8 mouse cellular contexts compared by ENCODE assay signal in genomic region chr4:10874718-10875121, GRCm38 (mm10). TPM values are rescaled to one million over a fixed set of nuclear protein-coding genes. Genes with fewer than 3 reads are reported as not detected.
DNase-seq lines count a peak whose midpoint lies in the region; ATAC-seq and TF ChIP-seq lines count a peak whose summit lies in the region.

No protein-coding gene starts in this region.

- DNase-seq in left cerebral cortex, adult 18-20 months (ENCODE audit: low spot score in 2 of 2) = peak; percentile 31 to 38
- DNase-seq in left cerebral cortex, adult 11 months (ENCODE audit: low spot score) = no peak
- DNase-seq in c-Kit-positive CD71-negative TER-119-negative erythroid progenitor cells, embryonic 14.5 days (ENCODE audit: low read depth) = peak; percentile 40
- DNase-seq in forebrain, postnatal 0 days = peak; percentile 63
- peak; percentile 53 for DNase-seq in hindbrain, embryonic 14.5 days (ENCODE audit: low spot score)
- DNase-seq in limb, embryonic 11.5 days (ENCODE audit: low spot score) = no peak
- DNase-seq in mesoderm, embryonic 11.5 days (ENCODE audit: low read depth, low spot score) = peak; percentile 71

- no peak for TF ChIP-seq POLR2A in small intestine, adult 2 months (IDR thresholded peaks at IDR 0.05; ENCODE audit: low read depth, low read length)

- TF ChIP-seq CTCF in forebrain, postnatal 0 days (IDR thresholded peaks at IDR 0.05; ENCODE audit: low read depth) = no peak
- no peak for TF ChIP-seq CTCF in small intestine, adult 2 months (IDR thresholded peaks at IDR 0.05; ENCODE audit: extremely low read depth, insufficient read length, insufficient replicate concordance, low read depth, low read length)

- H3K4me1 ChIP-seq in forebrain, postnatal 0 days (ENCODE audit: insufficient read depth) = peaks cover 10% of the 10 kb centered on the region; the same call in 1 of the 2 replicates
- H3K4me1 ChIP-seq in hindbrain, embryonic 14.5 days (replicated peaks; ENCODE audit: control insufficient read depth, insufficient read depth, low read length) = peaks cover 10% of the 10 kb centered on the region; the same call in 1 of the 2 replicates
- peaks cover 2% of the 10 kb centered on the region; the same call in 1 of the 2 replicates for H3K4me1 ChIP-seq in limb, embryonic 11.5 days (ENCODE audit: control insufficient read depth, insufficient read depth, low read length)
- peaks cover 5% of the 10 kb centered on the region; the same call in 1 of the 2 replicates for H3K4me1 ChIP-seq in small intestine, adult 2 months (ENCODE audit: control insufficient read depth, insufficient read depth, insufficient read length, low read length)

- H3K9me3 ChIP-seq in forebrain, postnatal 0 days (ENCODE audit: low read length) = no peaks in the 10 kb centered on the region
- H3K9me3 ChIP-seq in hindbrain, embryonic 14.5 days (ENCODE audit: control insufficient read depth, low read length) = no peaks in the 10 kb centered on the region
- no peaks in the 10 kb centered on the region for H3K9me3 ChIP-seq in limb, embryonic 11.5 days (ENCODE audit: control insufficient read depth, low read length)

- under 1% methylated on average over 35 of the region's 37 CpGs for WGBS in forebrain, postnatal 0 days
- WGBS in hindbrain, embryonic 14.5 days = 0% methylated on average over 37 of the region's 37 CpGs
- WGBS in limb, embryonic 11.5 days = under 1% methylated on average over 32 of the region's 37 CpGs
- WGBS in small intestine, adult 2 months = under 1% methylated on average over 37 of the region's 37 CpGs

- H3K4me3 ChIP-seq in forebrain, postnatal 0 days (ENCODE audit: low read depth, low read length) = peak overlapping the region; percentile 92
- peak overlapping the region; percentile 58 for H3K4me3 ChIP-seq in hindbrain, embryonic 14.5 days (replicated peaks; ENCODE audit: low read length)
- peak overlapping the region; percentile 71 for H3K4me3 ChIP-seq in limb, embryonic 11.5 days (ENCODE audit: low read depth, low read length)
- peak overlapping the region; percentile 87 for H3K4me3 ChIP-seq in small intestine, adult 2 months (ENCODE audit: low read depth, low read length)

- ATAC-seq in forebrain, postnatal 0 days = peak; percentile 60
- ATAC-seq in hindbrain, embryonic 14.5 days (ENCODE audit: low FRiP score) = peak; percentile 86
- peak; percentile 83 for ATAC-seq in limb, embryonic 11.5 days (ENCODE audit: insufficient number of reproducible peaks, low FRiP score, low TSS enrichment, low read depth)

- H3K27ac ChIP-seq in forebrain, postnatal 0 days (ENCODE audit: low read depth, low read length) = peak overlapping the region; percentile 100
- peak overlapping the region; percentile 98 for H3K27ac ChIP-seq in hindbrain, embryonic 14.5 days
- peak overlapping the region; percentile 75 for H3K27ac ChIP-seq in limb, embryonic 11.5 days (replicated peaks; ENCODE audit: low read depth, low read length)
- H3K27ac ChIP-seq in small intestine, adult 2 months (ENCODE audit: insufficient read depth, low read depth, low read length) = peak overlapping the region; percentile 67

- H3K27me3 ChIP-seq in forebrain, postnatal 0 days (ENCODE audit: insufficient read depth, low read length) = no peaks in the 10 kb centered on the region
- no peaks in the 10 kb centered on the region for H3K27me3 ChIP-seq in hindbrain, embryonic 14.5 days (ENCODE audit: control insufficient read depth, insufficient read depth, low read length)
- H3K27me3 ChIP-seq in limb, embryonic 11.5 days (ENCODE audit: control insufficient read depth, insufficient read depth, low read length) = no peaks in the 10 kb centered on the region
- H3K27me3 ChIP-seq in small intestine, adult 2 months (ENCODE audit: control insufficient read depth, insufficient read depth, low read length) = no peaks in the 10 kb centered on the region

- H3K36me3 ChIP-seq in forebrain, postnatal 0 days (ENCODE audit: insufficient read depth) = no peaks in the 10 kb centered on the region
- H3K36me3 ChIP-seq in hindbrain, embryonic 14.5 days (replicated peaks; ENCODE audit: control insufficient read depth, insufficient read depth) = no peaks in the 10 kb centered on the region
- H3K36me3 ChIP-seq in limb, embryonic 11.5 days (ENCODE audit: control insufficient read depth, insufficient read depth, low read length) = no peaks in the 10 kb centered on the region
- H3K36me3 ChIP-seq in small intestine, adult 2 months (ENCODE audit: control insufficient read depth, insufficient read depth, low read length) = no peaks in the 10 kb centered on the region

- H3K4me2 ChIP-seq in forebrain, postnatal 0 days (ENCODE audit: low read depth) = peak overlapping the region; percentile 66
- peak overlapping the region; percentile 57 for H3K4me2 ChIP-seq in hindbrain, embryonic 14.5 days (replicated peaks)
- peak overlapping the region; percentile 37 for H3K4me2 ChIP-seq in limb, embryonic 11.5 days (ENCODE audit: low read depth, severe bottlenecking)

- peak overlapping the region; percentile 99 for H3K9ac ChIP-seq in forebrain, postnatal 0 days
- H3K9ac ChIP-seq in hindbrain, embryonic 14.5 days = peak overlapping the region; percentile 81
- peak overlapping the region; percentile 78 for H3K9ac ChIP-seq in limb, embryonic 11.5 days (ENCODE audit: low read length)

RNA-seq across cellular contexts. Expression of gene 2610301B20Rik, which starts 0.4 kb away (rescaled TPM):
- 10 to 100 TPM; 34.2 to 35.6 TPM for total RNA-seq in left cerebral cortex, adult 18-20 months (2021)
- total RNA-seq in forebrain, postnatal 0 days (2014; rRNA removed) = 33.9 and 35.5 TPM in 2 replicates
- 33.1 and 39.0 TPM in 2 replicates for polyA plus RNA-seq in forebrain, postnatal 0 days (2015; fragmentation: Nextera tagmentation; extraction: Ambion mirVana)
- 44.0 and 51.2 TPM in 2 replicates for polyA plus RNA-seq in hindbrain, embryonic 14.5 days (2014; fragmentation: Nextera tagmentation; extraction: Ambion mirVana)
- 27.6 and 28.9 TPM in 2 replicates for polyA plus RNA-seq in limb, embryonic 11.5 days (2014; fragmentation: Nextera tagmentation; extraction: Ambion mirVana)
- 0.44 and 0.55 TPM in 2 replicates for polyA plus RNA-seq in small intestine, adult 2 months (2012; rRNA removed)

Comparison
In these comparisons a context has a peak if more than half of its experiments do, and no peak if none do; other contexts are left out.
1. DNase-seq: peak in left cerebral cortex, adult 18-20 months (2 of 2), c-Kit-positive CD71-negative TER-119-negative erythroid progenitor cells, embryonic 14.5 days (single experiment), forebrain, postnatal 0 days (single experiment), hindbrain, embryonic 14.5 days (single experiment) and mesoderm, embryonic 11.5 days (single experiment); none in left cerebral cortex, adult 11 months (single experiment) and limb, embryonic 11.5 days (single experiment).
2. RNA of gene 2610301B20Rik, which starts 0.4 kb away (polyA plus RNA-seq): 44.0 to 51.2 TPM in hindbrain, embryonic 14.5 days, 33.1 to 39.0 TPM in forebrain, postnatal 0 days and 27.6 to 28.9 TPM in limb, embryonic 11.5 days; 0.44 to 0.55 TPM in small intestine, adult 2 months; every median in the first group is over 10 times any median in the second.
3. Peak in every context shown above with its lines, with median percentiles within 50 percentile points of each other: ATAC-seq, H3K27ac ChIP-seq, H3K4me2 ChIP-seq, H3K4me3 ChIP-seq and H3K9ac ChIP-seq.